Mouse (Mus musculus): Measurements from ENCODE around the gene AI597479.

Gene AI597479

DNA sequence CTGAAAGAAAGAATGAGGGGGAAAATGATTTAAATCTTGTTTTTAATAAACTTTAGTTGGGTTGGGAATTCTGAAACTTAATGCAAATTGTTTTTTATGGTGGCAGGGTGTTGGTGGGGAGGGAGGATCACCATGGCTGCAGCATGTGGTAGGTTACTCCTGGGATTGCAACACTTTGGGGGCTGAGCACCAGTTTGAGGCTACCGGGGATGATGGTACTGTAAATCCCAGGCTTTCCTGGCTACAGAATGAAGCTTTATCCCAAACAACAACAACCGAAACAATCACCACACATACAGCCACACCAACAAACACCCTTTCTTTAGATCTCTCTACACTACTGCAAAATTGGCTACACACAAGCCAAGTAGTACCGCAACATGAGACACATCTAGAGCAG, 63.9 kb downstream of the AI597479 start:
- no peak for DNase-seq (ENCODE audit: low spot score)

DNA sequence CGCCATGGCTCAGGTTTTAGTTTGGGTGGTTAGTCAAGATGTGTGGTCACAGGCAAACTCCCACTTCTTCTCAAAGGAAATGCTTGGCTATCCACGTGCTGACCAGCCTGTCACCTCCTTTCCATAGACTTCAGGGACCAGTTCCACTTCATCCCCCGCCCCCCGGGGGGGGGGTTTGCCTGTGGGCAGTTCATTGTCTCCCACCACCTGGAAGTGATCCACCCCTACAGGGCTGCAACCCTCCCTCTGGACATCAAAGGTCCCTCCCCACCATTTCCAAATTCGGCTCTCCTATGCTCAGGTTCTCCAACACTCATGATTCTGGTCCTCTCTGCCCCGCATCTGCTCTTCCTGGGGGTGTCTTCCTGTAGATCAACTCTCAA, 64.6 kb downstream of the AI597479 start:
- no peak for DNase-seq (ENCODE audit: low spot score)

DNA sequence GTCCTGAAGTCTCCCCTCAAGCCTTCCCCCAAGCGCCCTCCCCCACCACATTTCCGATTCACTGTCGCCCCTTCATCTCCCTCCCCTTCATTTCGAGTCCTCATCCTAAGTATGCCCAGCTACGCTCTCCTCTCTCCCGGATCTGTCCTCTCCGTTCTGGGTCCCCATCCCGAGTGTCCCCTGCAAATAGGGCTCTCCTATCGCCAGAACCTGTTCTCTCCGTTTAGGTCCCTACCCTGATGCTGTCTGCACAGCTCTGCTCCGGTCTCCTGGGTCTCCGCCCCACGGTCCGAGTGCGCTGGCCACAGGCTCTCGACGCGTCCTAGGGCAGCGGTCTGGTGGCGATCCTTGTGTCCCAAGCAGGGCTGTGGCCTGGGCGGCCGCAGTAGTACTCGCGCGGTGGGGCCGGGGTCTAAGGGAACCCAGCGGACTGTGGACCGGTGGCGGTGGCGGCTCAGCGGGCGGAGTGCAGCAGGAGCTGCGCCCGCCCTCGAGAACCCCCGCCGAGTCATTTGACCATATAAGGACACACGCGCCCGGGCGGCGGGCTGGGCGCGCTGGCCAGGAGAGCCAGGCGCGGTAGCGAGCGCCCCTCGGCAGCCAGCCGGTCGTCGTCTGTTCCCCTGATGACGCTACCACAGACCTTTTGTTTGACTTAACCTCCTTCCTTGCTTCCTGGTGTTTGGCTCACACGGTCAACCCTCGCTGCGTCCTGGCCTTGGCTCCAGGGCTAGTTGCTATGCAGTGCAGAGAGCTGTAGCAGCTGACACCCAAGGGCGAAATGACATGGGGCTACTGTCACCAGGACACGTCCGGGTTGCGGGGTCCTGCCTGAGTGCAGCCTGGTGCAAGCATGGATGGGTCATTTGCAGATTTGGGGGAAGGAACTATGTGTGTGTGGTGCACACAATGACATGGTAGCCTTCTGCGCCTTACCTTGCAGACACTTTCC, 65.2 kb downstream of the AI597479 start:
- DNase-seq (ENCODE audit: low spot score), result no peak

DNA sequence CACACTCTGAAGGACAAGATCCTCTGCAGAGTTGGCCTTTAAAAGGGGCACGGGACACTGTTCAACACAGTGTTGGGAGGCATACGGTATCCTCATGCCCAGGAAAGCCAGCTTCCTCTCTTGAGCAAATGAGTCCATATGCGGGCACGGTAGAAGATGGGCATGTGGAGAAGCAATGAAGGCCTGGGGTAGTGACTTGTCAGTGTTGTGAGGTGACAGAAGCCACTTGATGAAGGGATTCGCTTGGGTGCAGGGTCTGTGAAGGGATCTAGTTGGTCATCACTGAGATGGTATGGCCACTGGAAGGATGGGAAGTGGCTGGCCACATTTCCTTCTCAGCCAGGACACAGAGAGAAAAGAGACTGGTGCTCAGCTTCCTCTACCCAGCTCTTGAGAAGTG, 66.1 kb downstream of the AI597479 start:
- no peak for DNase-seq (ENCODE audit: low spot score)
